Mouse (Mus musculus): ENCODE measurements around the gene Notch3.

Notch3 gene

GRCm38 (mm10) chr17:32165803-32166595 is 653 bp downstream of the Notch3 start:
- peak; percentile 70 for DNase-seq (ENCODE audit: low read depth)

GRCm38 (mm10) chr17:32165266-32165802 is 1.3 kb downstream of the Notch3 start:
- DNase-seq (ENCODE audit: low read depth), result no peak

- no peak for DNase-seq (ENCODE audit: low read depth)
These were observed 1.9 kb downstream of the Notch3 start for GRCm38 (mm10) chr17:32164780-32165179.

GRCm38 (mm10) chr17:32163910-32164650 is 2.6 kb downstream of the Notch3 start:
- no peak for DNase-seq (ENCODE audit: low read depth)

GRCm38 (mm10) chr17:32162112-32162850 is 4.4 kb downstream of the Notch3 start:
- no peak for DNase-seq (ENCODE audit: low read depth)

GRCm38 (mm10) chr17:32160882-32161281 is 5.8 kb downstream of the Notch3 start:
- DNase-seq (ENCODE audit: low read depth), result no peak

- DNase-seq (ENCODE audit: low read depth), result no peak
These were observed 7.8 kb downstream of the Notch3 start for GRCm38 (mm10) chr17:32158841-32159240.

- DNase-seq (ENCODE audit: low read depth), result no peak
These were observed 19.9 kb downstream of the Notch3 start for GRCm38 (mm10) chr17:32146718-32147117.

GRCm38 (mm10) chr17:32142907-32143854 is 23.5 kb downstream of the Notch3 start:
- DNase-seq (ENCODE audit: low read depth), result peak; percentile 57

- DNase-seq (ENCODE audit: low read depth), result no peak
These were observed 24.4 kb downstream of the Notch3 start for GRCm38 (mm10) chr17:32142234-32142633.

GRCm38 (mm10) chr17:32133375-32133774 is 33.3 kb downstream of the Notch3 start:
- DNase-seq (ENCODE audit: low read depth), result no peak

- no peak for DNase-seq (ENCODE audit: low read depth)
These were observed 34.6 kb downstream of the Notch3 start for GRCm38 (mm10) chr17:32132087-32132486.

- no peak for DNase-seq (ENCODE audit: low read depth)
These were observed 36.1 kb downstream of the Notch3 start for GRCm38 (mm10) chr17:32130506-32130905.

- no peak for DNase-seq (ENCODE audit: low read depth)
These were observed 39.5 kb downstream of the Notch3 start for GRCm38 (mm10) chr17:32127195-32127594.

GRCm38 (mm10) chr17:32125407-32125806 is 41.2 kb downstream of the Notch3 start:
- no peak for DNase-seq (ENCODE audit: low read depth)

- no peak for DNase-seq (ENCODE audit: low read depth)
These were observed 43.1 kb downstream of the Notch3 start for GRCm38 (mm10) chr17:32123545-32123944.

GRCm38 (mm10) chr17:32122587-32122970 is 44.1 kb downstream of the Notch3 start:
- DNase-seq (ENCODE audit: low read depth), result no peak

GRCm38 (mm10) chr17:32121833-32122586 is 44.6 kb downstream of the Notch3 start:
- DNase-seq (ENCODE audit: low read depth), result peak; percentile 46

- DNase-seq (ENCODE audit: low read depth), result no peak
These were observed 45.7 kb downstream of the Notch3 start for GRCm38 (mm10) chr17:32120771-32121532.

- DNase-seq (ENCODE audit: low read depth), result no peak
These were observed 47.5 kb downstream of the Notch3 start for GRCm38 (mm10) chr17:32119196-32119595.

All from NIH3T3 (cell line).